In the genomic region with DNA sequence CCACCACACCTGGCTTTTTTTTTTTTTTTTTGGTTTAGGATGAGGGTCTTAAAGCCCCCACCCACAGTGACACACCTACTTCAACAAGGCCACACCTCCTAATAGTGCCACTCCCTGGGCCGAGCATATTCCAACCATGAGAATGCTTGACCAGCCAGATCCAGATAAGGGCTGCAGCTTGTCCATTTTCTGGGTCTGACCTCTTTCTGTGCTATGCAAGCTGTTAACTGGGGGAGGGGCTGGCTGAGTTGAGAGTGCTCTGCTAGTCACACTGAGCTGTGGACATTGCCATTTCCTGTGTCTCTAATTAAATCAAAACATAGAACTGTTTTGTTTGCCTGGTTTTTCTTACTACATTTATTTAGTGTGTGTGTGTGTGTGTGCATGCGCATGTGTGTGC, we compare ENCODE assay signal across 13 mouse cellular contexts. TPM values are rescaled to one million over a fixed set of nuclear protein-coding genes. Genes with fewer than 3 reads are reported as not detected.
DNase-seq lines count a peak whose midpoint lies in the region; ATAC-seq lines count a peak whose summit lies in the region.
"Had no signal": no experiment of that assay in that cellular context is flagged by ENCODE, and none has a peak within 500 bp of the region (broad histone marks: within the 10 kb centered on the region; RNA-seq: fewer than 3 reads in every experiment).

No protein-coding gene starts in this region.

- DNase-seq in kidney, adult 11 months, result peak; percentile 56
- no peak for DNase-seq in kidney, adult 18-20 months
- peak; percentile 73 for DNase-seq in ZHBTc4 (ENCODE audit: low read depth, low spot score)
- peak; percentile 50 for DNase-seq in retina, postnatal 1 day
- no peak for DNase-seq in adrenal gland, postnatal 4 days (ENCODE audit: low spot score in 2 of 2)
- no peak for DNase-seq in layer of hippocampus, adult 9-11 months
- DNase-seq: cerebellum, postnatal 36 days; gastrocnemius, adult 2 months; left cerebral cortex, postnatal 4 days; spleen, adult 18-20 months; thymus, adult 2 months had no signal

- no peaks in the 10 kb centered on the region for H3K36me3 ChIP-seq in kidney, embryonic 16.5 days (ENCODE audit: insufficient read depth, low read length)
- no peaks in the 10 kb centered on the region for H3K36me3 ChIP-seq in midbrain, embryonic 16.5 days (ENCODE audit: control insufficient read depth, insufficient read depth, low read length)

- WGBS in kidney, embryonic 16.5 days, result 49% methylated on average over 2 of the region's 2 CpGs
- WGBS in midbrain, embryonic 16.5 days, result 83% methylated on average over 2 of the region's 2 CpGs

- no peaks in the 10 kb centered on the region for H3K27me3 ChIP-seq in kidney, embryonic 16.5 days (ENCODE audit: insufficient read depth, low read length)
- no peaks in the 10 kb centered on the region for H3K27me3 ChIP-seq in midbrain, embryonic 16.5 days (ENCODE audit: control insufficient read depth, insufficient read depth, low read depth, low read length)

- peaks cover 10% of the 10 kb centered on the region for H3K4me1 ChIP-seq in kidney, embryonic 16.5 days (ENCODE audit: insufficient read depth, low read length)
- H3K4me1 ChIP-seq in midbrain, embryonic 16.5 days (ENCODE audit: control insufficient read depth, insufficient read depth, low read length), result no peaks in the 10 kb centered on the region

- H3K4me3 ChIP-seq in kidney, embryonic 16.5 days (ENCODE audit: low read length), result no peak overlapping the region
- no peak overlapping the region for H3K4me3 ChIP-seq in midbrain, embryonic 16.5 days (ENCODE audit: low read depth, low read length)
- H3K4me3 ChIP-seq: gastrocnemius, adult 2 months had no signal

- H3K4me2 ChIP-seq in kidney, embryonic 16.5 days (replicated peaks; ENCODE audit: low read depth, low read length), result no peak overlapping the region
- H3K4me2 ChIP-seq in midbrain, embryonic 16.5 days (ENCODE audit: low read length), result no peak overlapping the region

- H3K9me3 ChIP-seq in kidney, embryonic 16.5 days (ENCODE audit: low read length), result no peaks in the 10 kb centered on the region
- H3K9me3 ChIP-seq in midbrain, embryonic 16.5 days (replicated peaks; ENCODE audit: control insufficient read depth, low read length, poor library complexity, severe bottlenecking), result no peaks in the 10 kb centered on the region

- peak; percentile 80 for ATAC-seq in kidney, embryonic 16.5 days (ENCODE audit: low FRiP score, low TSS enrichment)
- no peak for ATAC-seq in midbrain, embryonic 16.5 days

- peak overlapping the region; percentile 66 for H3K27ac ChIP-seq in kidney, embryonic 16.5 days (ENCODE audit: low read length)
- H3K27ac ChIP-seq in midbrain, embryonic 16.5 days (ENCODE audit: low read length), result no peak overlapping the region
- H3K27ac ChIP-seq: gastrocnemius, adult 2 months had no signal

- H3K9ac ChIP-seq in kidney, embryonic 16.5 days (replicated peaks; ENCODE audit: low read length), result no peak overlapping the region
- H3K9ac ChIP-seq in midbrain, embryonic 16.5 days (ENCODE audit: low read depth, low read length), result no peak overlapping the region

RNA-seq across cellular contexts. Expression of gene Myh9, which starts 31.6 kb away (rescaled TPM):
- polyA plus RNA-seq in kidney, embryonic 16.5 days (2015; fragmentation: Nextera tagmentation; extraction: Ambion mirVana), result 55.4 and 64.5 TPM in 2 replicates
- total RNA-seq in adrenal gland, postnatal 4 days (2021), result 100 to 1,000 TPM; 251 to 311 TPM
- 9.5 and 11.2 TPM in 2 replicates for polyA plus RNA-seq in midbrain, embryonic 16.5 days (2015; fragmentation: Nextera tagmentation; extraction: Ambion mirVana)

RNA-seq across cellular contexts. Expression of gene Txn2, which starts 55.2 kb away (rescaled TPM):
- polyA plus RNA-seq in kidney, embryonic 16.5 days (2015; fragmentation: Nextera tagmentation; extraction: Ambion mirVana), result 275 and 307 TPM in 2 replicates
- total RNA-seq in adrenal gland, postnatal 4 days (2021), result 100 to 1,000 TPM; 271 to 275 TPM
- 187 and 190 TPM in 2 replicates for polyA plus RNA-seq in midbrain, embryonic 16.5 days (2015; fragmentation: Nextera tagmentation; extraction: Ambion mirVana)

Comparison
In these comparisons a context has a peak if more than half of its experiments do, and no peak if none do; other contexts are left out.
1. DNase-seq: peak in kidney, adult 11 months (single experiment), ZHBTc4 (single experiment) and retina, postnatal 1 day (single experiment); none in kidney, adult 18-20 months (single experiment), adrenal gland, postnatal 4 days (0 of 2) and layer of hippocampus, adult 9-11 months (single experiment).